Mouse (Mus musculus) MEL (cell line): ENCODE measurements around the gene Stard10. TPM values are rescaled to one million over a fixed set of nuclear protein-coding genes. Genes with fewer than 3 reads are reported as not detected.

ENCODE experiments used
- DNase-seq: peaks from one replicate; pipeline ENCODE4 v3.0.0; 2011; ENCODE audit warnings: low read depth, low spot score
- H3K27ac ChIP-seq: 2 replicates; pipeline ENCODE4 v1.5.1; 2012; ENCODE audit warnings: low read depth, mild to moderate bottlenecking, control low read depth, low read length, moderate library complexity; ENCODE audit not compliant: control insufficient read depth
- H3K27me3 ChIP-seq, 2 experiments: fragments of 150-350 bp in 1 of 2; sonication (generic) in 1 of 2; 2 replicates each; pipeline ENCODE4 v1.6.1; 2012; ENCODE audit warnings: low read length in 2 of 2, mild to moderate bottlenecking in 2 of 2, improper control_type of control experiment in 1 of 2, moderate library complexity in 1 of 2; ENCODE audit not compliant: insufficient read depth in 2 of 2, control insufficient read depth in 1 of 2
- H3K36me3 ChIP-seq, 2 experiments: 2 replicates each; pipeline ENCODE4 v1.6.1; 2012 to 2014; ENCODE audit warnings: low read length in 2 of 2, improper control_type of control experiment in 1 of 2, inconsistent platforms in 1 of 2, mild to moderate bottlenecking in 1 of 2; ENCODE audit not compliant: insufficient read depth in 2 of 2, control insufficient read depth in 1 of 2
- H3K4me1 ChIP-seq, 2 experiments: fragments of 150-350 bp in 1 of 2; sonication (generic) in 1 of 2; 2 replicates each; pipeline ENCODE4 v1.6.1; 2012; ENCODE audit warnings: low read length in 2 of 2, improper control_type of control experiment in 1 of 2, mild to moderate bottlenecking in 1 of 2; ENCODE audit not compliant: insufficient read depth in 2 of 2, control insufficient read depth in 1 of 2
- H3K4me3 ChIP-seq, 2 experiments: fragments of 150-350 bp in 1 of 2; sonication (generic) in 1 of 2; 2 replicates each; pipeline ENCODE4 v1.5.1; 2012; ENCODE audit warnings: low read depth in 2 of 2, low read length in 2 of 2, mild to moderate bottlenecking in 2 of 2, moderate library complexity in 2 of 2, control low read depth in 1 of 2, improper control_type of control experiment in 1 of 2; ENCODE audit not compliant: control insufficient read depth in 1 of 2, insufficient read depth in 1 of 2
- H3K79me2 ChIP-seq: 2 replicates; pipeline ENCODE4 v1.6.1; 2012; ENCODE audit warnings: mild to moderate bottlenecking, low read length, moderate library complexity; ENCODE audit not compliant: control insufficient read depth, poor library complexity, insufficient read depth
- H3K9ac ChIP-seq: 2 replicates; pipeline ENCODE4 v1.6.1; 2012; ENCODE audit warnings: low read depth, mild to moderate bottlenecking, control low read depth, low read length, moderate library complexity; ENCODE audit not compliant: control insufficient read depth, poor library complexity, severe bottlenecking
- H3K9me3 ChIP-seq: fragments of 150-350 bp; sonication (generic); replicated peaks from 2 replicates; pipeline ENCODE4 v1.6.1; 2012; ENCODE audit warnings: mild to moderate bottlenecking, low read length, improper control_type of control experiment, moderate library complexity; ENCODE audit not compliant: insufficient read depth
- CHD1 ChIP-seq: IDR thresholded peaks from 2 replicates; pipeline ENCODE4 v1.6.1; 2012; ENCODE audit warnings: low read depth, mild to moderate bottlenecking, inconsistent platforms, low read length, improper control_type of control experiment
- CHD2 ChIP-seq: IDR thresholded peaks from 2 replicates; pipeline ENCODE4 v1.6.1; 2011; ENCODE audit warnings: low read length, improper control_type of control experiment
- CTCF ChIP-seq, 3 experiments: IDR thresholded peaks in 2 of 3; conservative IDR thresholded peaks in 1 of 3; 2 replicates each; pipeline ENCODE4 v1.5.1; 2011 to 2012; ENCODE audit warnings: low read length in 3 of 3, low read depth in 2 of 3, mild to moderate bottlenecking in 2 of 3, improper control_type of control experiment in 1 of 3, inconsistent platforms in 1 of 3, mixed read lengths in 1 of 3, moderate library complexity in 1 of 3; ENCODE audit not compliant: control insufficient read depth in 1 of 3, insufficient read depth in 1 of 3, poor library complexity in 1 of 3, severe bottlenecking in 1 of 3
- E2F4 ChIP-seq: IDR thresholded peaks from 2 replicates; pipeline ENCODE4 v1.6.1; 2011; ENCODE audit warnings: low read depth, low read length, improper control_type of control experiment, borderline replicate concordance
- EP300 ChIP-seq, 2 experiments: IDR thresholded peaks; 2 replicates each; pipeline ENCODE4 v1.6.1; 2011; ENCODE audit warnings: improper control_type of control experiment in 2 of 2, low read length in 2 of 2, low read depth in 1 of 2, mild to moderate bottlenecking in 1 of 2
- ETS1 ChIP-seq: IDR thresholded peaks from 2 replicates; pipeline ENCODE4 v1.6.1; 2012; ENCODE audit warnings: low read depth, mild to moderate bottlenecking, inconsistent platforms, low read length, improper control_type of control experiment, moderate library complexity
- JUND ChIP-seq: IDR thresholded peaks from 2 replicates; pipeline ENCODE4 v1.6.1; 2011; ENCODE audit warnings: low read depth, mild to moderate bottlenecking, improper control_type of control experiment, low read length
- KAT2A ChIP-seq: conservative IDR thresholded peaks from 2 replicates; pipeline ENCODE4 v1.6.1; 2012; ENCODE audit warnings: low read depth, low read length, improper control_type of control experiment, inconsistent platforms
- MAZ ChIP-seq: IDR thresholded peaks from 2 replicates; pipeline ENCODE4 v1.6.1; 2012; ENCODE audit warnings: low read depth, mild to moderate bottlenecking, inconsistent platforms, low read length, improper control_type of control experiment
- MEF2A ChIP-seq: IDR thresholded peaks from 2 replicates; pipeline ENCODE4 v1.6.1; 2014; ENCODE audit warnings: low read depth, mild to moderate bottlenecking, inconsistent platforms, low read length, improper control_type of control experiment; ENCODE audit not compliant: poor library complexity, insufficient replicate concordance, severe bottlenecking; ENCODE audit errors: extremely low read depth
- MYB ChIP-seq: IDR thresholded peaks from 2 replicates; pipeline ENCODE4 v1.6.1; 2011; ENCODE audit warnings: mild to moderate bottlenecking, low read depth, low read length, improper control_type of control experiment
- MYC ChIP-seq: IDR thresholded peaks from 2 replicates; pipeline ENCODE4 v1.6.1; 2011; ENCODE audit warnings: low read depth, mild to moderate bottlenecking, low read length, improper control_type of control experiment, moderate library complexity
- NELFE ChIP-seq: IDR thresholded peaks from 2 replicates; pipeline ENCODE4 v1.6.1; 2011; ENCODE audit warnings: low read depth, low read length, improper control_type of control experiment
- NRF1 ChIP-seq: IDR thresholded peaks from 2 replicates; pipeline ENCODE4 v1.6.1; 2014; ENCODE audit warnings: low read depth, mild to moderate bottlenecking, inconsistent platforms, low read length, improper control_type of control experiment, moderate library complexity; ENCODE audit not compliant: poor library complexity, insufficient read depth, severe bottlenecking
- POLR2A ChIP-seq, 2 experiments: IDR thresholded peaks; 2 replicates each; pipeline ENCODE4 v1.6.1; 2011 to 2012; ENCODE audit warnings: low read length in 2 of 2, mild to moderate bottlenecking in 2 of 2, control low read depth in 1 of 2, improper control_type of control experiment in 1 of 2, low read depth in 1 of 2, moderate library complexity in 1 of 2; ENCODE audit not compliant: control insufficient read depth in 1 of 2, insufficient read depth in 1 of 2, poor library complexity in 1 of 2
- POLR2AphosphoS2 ChIP-seq: IDR thresholded peaks from 2 replicates; pipeline ENCODE4 v1.6.1; 2011; ENCODE audit warnings: low read length, improper control_type of control experiment
- POLR2AphosphoS5 ChIP-seq: IDR thresholded peaks from 2 replicates; pipeline ENCODE4 v1.6.1; 2012; ENCODE audit warnings: low read depth, borderline replicate concordance, mild to moderate bottlenecking, inconsistent platforms, low read length, moderate library complexity, mixed read lengths
- RCOR1 ChIP-seq: IDR thresholded peaks from 2 replicates; pipeline ENCODE4 v1.6.1; 2012; ENCODE audit warnings: low read depth, mild to moderate bottlenecking, inconsistent platforms, low read length, improper control_type of control experiment
- SIN3A ChIP-seq: IDR thresholded peaks from 2 replicates; pipeline ENCODE4 v1.6.1; 2012; ENCODE audit warnings: low read length, improper control_type of control experiment, inconsistent platforms
- SMC3 ChIP-seq: IDR thresholded peaks from 2 replicates; pipeline ENCODE4 v1.6.1; 2011; ENCODE audit warnings: low read depth, low read length, improper control_type of control experiment
- TAL1 ChIP-seq: IDR thresholded peaks from 2 replicates; pipeline ENCODE4 v1.6.1; 2012; ENCODE audit warnings: mild to moderate bottlenecking, inconsistent platforms, low read length, moderate library complexity, mixed read lengths
- TBP ChIP-seq: IDR thresholded peaks from 2 replicates; pipeline ENCODE4 v1.8.0; 2011; ENCODE audit warnings: low read depth, low read length, improper control_type of control experiment
- UBTF ChIP-seq: IDR thresholded peaks from 2 replicates; pipeline ENCODE4 v1.6.1; 2012; ENCODE audit warnings: low read depth, mild to moderate bottlenecking, inconsistent platforms, low read length, improper control_type of control experiment, moderate library complexity, borderline replicate concordance; ENCODE audit not compliant: insufficient read depth
- USF2 ChIP-seq, 2 experiments: IDR thresholded peaks; 2 replicates each; pipeline ENCODE4 v1.6.1; 2011 to 2012; ENCODE audit warnings: improper control_type of control experiment in 2 of 2, low read length in 2 of 2, borderline replicate concordance in 1 of 2, inconsistent platforms in 1 of 2, low read depth in 1 of 2, mild to moderate bottlenecking in 1 of 2; ENCODE audit not compliant: insufficient read depth in 1 of 2
- ZC3H11A ChIP-seq: IDR thresholded peaks from 2 replicates; pipeline ENCODE4 v1.6.1; 2012; ENCODE audit warnings: low read depth, mild to moderate bottlenecking, inconsistent platforms, low read length, improper control_type of control experiment
- ZKSCAN1 ChIP-seq: IDR thresholded peaks from 2 replicates; pipeline ENCODE4 v1.6.1; 2012; ENCODE audit warnings: low read depth, mild to moderate bottlenecking, inconsistent platforms, low read length, improper control_type of control experiment, moderate library complexity
- ZMIZ1 ChIP-seq: IDR thresholded peaks from 2 replicates; pipeline ENCODE4 v1.6.1; 2012; ENCODE audit warnings: low read depth, mild to moderate bottlenecking, inconsistent platforms, low read length, improper control_type of control experiment, moderate library complexity
- ZNF384 ChIP-seq: IDR thresholded peaks from 2 replicates; pipeline ENCODE4 v1.6.1; 2012; ENCODE audit warnings: low read depth, mild to moderate bottlenecking, inconsistent platforms, low read length, improper control_type of control experiment
- polyA plus RNA-seq, 2 experiments: library from polyadenylated mRNA; stranded (reverse) in 1 of 2; unstranded in 1 of 2; fragments of >175 nt in 1 of 2; fragments of >200 nt in 1 of 2; gene quantifications; 2 replicates each; pipeline versions ENCODE4 v1.2.1 to v1.2.4; 2012; ENCODE audit warnings: low replicate concordance in 2 of 2, low read depth in 1 of 2; ENCODE audit not compliant: insufficient read length in 2 of 2, insufficient read depth in 1 of 2, missing spikeins in 1 of 2
- total RNA-seq: library from RNA; depleted of rRNA; stranded (reverse); fragments of 300-350 nt; gene quantifications from 2 replicates; pipeline ENCODE4 v1.2.3, GENCODE M21; 2012

Gene Stard10
- total and polyA plus RNA-seq, 3 experiments, result 9.3 to 17.9 TPM; not detected in 1

- no peaks in the 10 kb centered on the region for H3K27me3 ChIP-seq
- H3K79me2 ChIP-seq, result no peaks in the 10 kb centered on the region
- peaks cover 6% of the 10 kb centered on the region in 2 experiments for H3K4me1 ChIP-seq
- no peaks in the 10 kb centered on the region for H3K9me3 ChIP-seq
- peak overlapping the region; percentile 58 to 70 for H3K4me3 ChIP-seq
- H3K9ac ChIP-seq, result peak overlapping the region; percentile 77
- no peak for DNase-seq
- TF ChIP-seq TBP (peak; percentile 90), MYC (peak; percentile 38; the same call in 1 of the 2 replicates), CHD2 (no peak), USF2 (IDR thresholded peaks at IDR 0.05; ENCODE audit: borderline replicate concordance in 1 of 2, insufficient read depth in 1 of 2, low read depth in 1 of 2, low read length in 2 of 2) (no peak), MAZ (no peak), POLR2AphosphoS2 (no peak), ETS1 (no peak), RCOR1 (no peak), MEF2A (no peak), POLR2AphosphoS5 (no peak), ZKSCAN1 (no peak), NELFE (no peak), CTCF (IDR thresholded peaks at IDR 0.05 in 2 of 3, conservative IDR thresholded peaks at IDR 0.05 in 1 of 3; ENCODE audit: control insufficient read depth in 1 of 3, insufficient read depth in 1 of 3, low read depth in 2 of 3, low read length in 3 of 3, poor library complexity in 1 of 3, severe bottlenecking in 1 of 3) (no peak)
- peak overlapping the region; percentile 83 for H3K27ac ChIP-seq
- H3K36me3 ChIP-seq, result peaks cover 0 to 3% of the 10 kb centered on the region in 2 experiments; a peak in 1 of 4 replicates
These were observed 6.9 kb upstream of the Stard10 start for GRCm38 (mm10) chr7:101309985-101310326.

DNA sequence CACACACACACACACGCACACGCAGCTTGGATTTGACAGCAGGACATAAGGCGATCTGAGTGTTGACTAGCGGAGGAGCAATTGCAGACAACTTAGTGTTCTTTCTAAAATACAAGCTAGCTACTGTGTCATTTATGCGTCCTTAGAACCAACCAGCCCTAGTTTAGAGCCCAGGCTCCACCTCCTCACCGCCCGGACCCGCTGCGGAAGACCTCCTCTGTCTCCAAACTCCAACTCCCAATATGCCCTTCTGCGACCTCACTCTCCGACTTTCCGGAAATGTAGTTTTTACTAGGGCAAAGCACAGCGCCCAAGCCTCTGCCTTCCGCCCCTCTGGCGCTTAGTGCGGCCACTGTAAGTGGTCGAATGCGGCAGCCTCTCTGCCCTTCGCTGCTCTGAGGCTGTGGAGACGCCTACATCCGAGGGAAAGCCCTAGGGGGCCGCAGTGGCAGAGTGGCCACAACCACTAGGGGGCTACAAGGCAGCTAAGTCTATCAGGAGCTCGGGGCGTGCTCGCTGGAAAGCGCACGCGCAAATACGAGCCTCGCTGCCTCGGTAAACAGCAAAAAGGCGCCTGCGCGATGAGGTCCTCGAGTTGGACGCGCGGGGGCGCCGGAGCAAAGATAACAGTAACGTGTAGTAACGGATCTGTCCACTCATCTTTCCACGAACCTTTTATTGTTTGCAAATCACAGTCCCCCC is 6.4 kb upstream of the Stard10 start:
- Histone ChIP-seq H3K4me1 (peaks cover 6% of the 10 kb centered on the region in 2 experiments), H3K4me3 (peak overlapping the region; percentile 58 to 70), H3K9me3 (no peaks in the 10 kb centered on the region), H3K27me3 (no peaks in the 10 kb centered on the region), H3K36me3 (peaks cover 0 to 3% of the 10 kb centered on the region in 2 experiments; a peak in 1 of 4 replicates), H3K9ac (peak overlapping the region; percentile 77), H3K27ac (peak overlapping the region; percentile 84), H3K79me2 (no peaks in the 10 kb centered on the region)
- DNase-seq, result peak; percentile 99
- TF ChIP-seq CTCF (IDR thresholded peaks at IDR 0.05 in 2 of 3, conservative IDR thresholded peaks at IDR 0.05 in 1 of 3; ENCODE audit: control insufficient read depth in 1 of 3, insufficient read depth in 1 of 3, low read depth in 2 of 3, low read length in 3 of 3, poor library complexity in 1 of 3, severe bottlenecking in 1 of 3) (peak; percentile 64 to 81 (median 75)), ZC3H11A (peak; percentile 39; the same call in 1 of the 2 replicates), TAL1 (no peak), CHD1 (no peak), SIN3A (peak; percentile 87), POLR2AphosphoS5 (no peak), POLR2AphosphoS2 (peak; percentile 79), ZMIZ1 (peak; percentile 73), JUND (no peak), MEF2A (no peak), EP300 (IDR thresholded peaks at IDR 0.05; ENCODE audit: low read depth in 1 of 2, low read length in 2 of 2) (peak in 1 of 2 experiments; percentile 58; a peak in 1 of 4 replicates), POLR2A (IDR thresholded peaks at IDR 0.05; ENCODE audit: control insufficient read depth in 1 of 2, insufficient read depth in 1 of 2, low read depth in 1 of 2, low read length in 2 of 2, poor library complexity in 1 of 2) (peak; percentile 55 to 77; a peak in 2 of 4 replicates), KAT2A (peak; percentile 67), SMC3 (peak; percentile 44; the same call in 1 of the 2 replicates), NRF1 (peak; percentile 83), UBTF (no peak), E2F4 (no peak), CHD2 (no peak), ZNF384 (no peak), ETS1 (peak; percentile 3; the same call in 1 of the 2 replicates), ZKSCAN1 (0 out of 2 replicates have a peak, but pooled peaks have one; percentile 9), MYB (peak; percentile 89)
